Mouse (Mus musculus) bone marrow macrophage, adult 2 months (primary cell): ENCODE results near the gene Fntb.

ENCODE experiments used
- CTCF ChIP-seq: IDR thresholded peaks from 2 replicates; pipeline ENCODE4 v1.5.1; 2012; ENCODE audit warnings: low read depth, mild to moderate bottlenecking, low read length, moderate library complexity
- POLR2A ChIP-seq: IDR thresholded peaks from 2 replicates; pipeline ENCODE4 v1.6.1; 2012; ENCODE audit warnings: mild to moderate bottlenecking, low read depth, low read length, borderline replicate concordance

GRCm38 (mm10) chr12:76771540-76771939, 6.2 kb downstream of the Fntb start:
- TF ChIP-seq POLR2A: no peak
- no peak for TF ChIP-seq CTCF
